Mouse (Mus musculus): Measurements from ENCODE around the gene Urb2. TPM values are rescaled to one million over a fixed set of nuclear protein-coding genes. Genes with fewer than 3 reads are reported as not detected.

The Urb2 gene
- 10 to 100 TPM; 14.1 to 14.3 TPM for total RNA-seq (2021)
- long read RNA-seq, experiment 1, partial matches to known transcripts: 2 of 2 reads
- long read RNA-seq, experiment 1, other reads (novel, unspliced or antisense): 0 of 2 reads
- long read RNA-seq, experiment 2, partial matches to known transcripts: 7 of 8 reads
- long read RNA-seq, experiment 2, other reads (novel, unspliced or antisense): 1 of 8 reads

DNA sequence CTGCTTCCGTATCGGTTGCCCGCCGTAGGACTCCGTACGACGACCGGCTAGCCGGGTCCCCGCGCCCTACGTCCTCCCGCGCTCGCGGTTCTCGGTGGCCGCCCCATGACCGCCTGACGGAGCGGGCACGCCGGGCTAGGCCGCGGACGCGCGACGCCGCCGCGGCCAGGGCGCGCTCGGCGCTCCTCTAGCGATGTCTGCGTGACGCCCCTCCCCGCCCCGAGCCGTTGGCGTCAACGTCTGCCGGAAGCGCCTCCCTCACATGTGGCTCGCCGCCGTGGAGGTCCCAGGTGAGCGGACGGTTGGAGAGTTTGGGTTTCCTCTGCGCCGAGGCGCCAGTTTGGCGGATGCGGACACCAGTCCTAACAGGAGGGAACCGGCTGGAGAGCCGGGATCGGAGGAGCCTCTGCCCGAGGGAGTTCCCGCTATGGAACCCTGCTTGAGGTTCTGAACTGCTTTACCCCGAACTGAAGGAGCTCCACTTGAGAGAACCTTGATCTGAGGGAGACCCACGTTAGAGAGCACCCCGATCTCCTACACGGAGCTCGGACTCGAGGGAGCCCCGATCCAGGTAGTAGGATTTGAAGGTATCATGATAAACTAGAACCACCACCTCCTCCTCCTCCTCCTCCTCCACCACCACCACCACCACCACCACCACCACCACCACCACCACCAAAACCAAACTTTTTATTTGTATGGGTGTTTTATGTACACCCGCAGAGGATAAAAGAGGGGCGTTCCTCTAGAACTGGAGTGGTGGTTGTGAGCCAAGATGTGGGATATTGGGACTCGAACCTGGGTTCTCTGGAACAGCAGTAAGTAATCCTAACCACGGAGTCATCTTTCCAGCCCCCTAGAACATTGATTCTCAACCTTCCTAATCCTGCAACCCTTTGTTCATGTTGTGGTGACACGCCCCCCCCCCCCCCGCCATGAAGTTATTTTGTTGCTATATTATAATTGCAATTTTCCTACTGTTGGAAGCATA, at the start of gene Urb2, which contains the start of gene Taf5l:
Urb2 (plus strand) TSS at position 272 of the 991 bp plus-strand sequence.
Taf5l (minus strand) TSS at position 161 of the 991 bp plus-strand sequence.
- DNase-seq (ENCODE audit: low spot score in 2 of 2): peak; percentile 81 to 84

DNA sequence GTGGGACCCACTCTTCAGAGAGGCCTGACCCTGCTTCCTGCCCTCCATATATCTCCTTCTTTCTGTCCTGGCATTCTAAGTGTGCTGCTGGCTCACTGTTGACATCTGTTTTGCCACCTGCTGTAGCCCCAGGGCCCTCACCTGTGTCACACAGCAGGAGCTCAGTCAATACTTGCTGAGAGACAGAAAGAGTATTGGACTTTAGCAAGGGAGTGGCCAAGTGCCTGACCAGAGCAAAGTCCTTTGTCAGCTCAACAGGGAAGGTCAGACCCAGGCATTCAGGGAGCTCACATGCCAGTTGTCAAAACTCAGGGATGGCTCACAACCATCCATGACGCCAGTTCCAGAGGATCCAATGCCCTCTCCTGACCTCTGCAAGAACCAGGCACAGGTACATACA, 47.8 kb upstream of the Urb2 start:
- no peak for DNase-seq (ENCODE audit: low spot score in 2 of 2)

GRCm38 (mm10) chr8:123977499-123977898, 43.8 kb upstream of the Urb2 start:
- no peak for DNase-seq (ENCODE audit: low spot score in 2 of 2)

DNA sequence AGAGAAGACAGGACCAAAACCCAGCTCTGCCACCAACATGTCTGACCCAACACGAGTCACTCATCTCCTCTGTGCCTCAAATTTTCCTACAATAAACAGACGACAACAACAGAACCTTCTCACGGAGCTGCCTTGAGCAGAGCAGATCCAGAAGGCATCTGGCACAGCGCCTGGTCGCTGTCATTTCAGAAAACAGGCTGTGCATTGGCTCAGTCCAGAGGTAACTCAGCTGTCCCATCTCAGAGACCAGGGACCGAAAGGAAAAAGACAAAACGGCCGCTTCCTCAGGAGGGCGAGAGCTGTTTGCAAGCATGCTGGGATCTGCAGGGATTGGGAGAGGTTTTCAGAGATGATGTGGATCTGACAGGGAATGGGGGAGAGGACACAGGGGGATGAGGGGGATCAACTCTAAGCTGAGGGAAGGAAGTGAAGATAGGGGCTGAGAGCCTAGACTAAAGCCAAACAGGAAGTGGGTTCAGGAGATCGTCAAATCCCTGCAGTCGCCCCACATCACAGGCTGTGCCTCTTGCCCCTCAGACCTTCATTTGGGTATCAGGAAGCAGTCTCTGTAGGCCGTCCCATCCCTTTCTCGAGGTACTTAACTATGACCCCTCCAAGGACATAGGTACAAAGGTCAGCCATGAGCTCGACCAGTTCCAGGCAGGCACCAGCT, 43.0 kb upstream of the Urb2 start:
- DNase-seq (ENCODE audit: low spot score in 2 of 2): no peak

GRCm38 (mm10) chr8:123978926-123979325, 42.4 kb upstream of the Urb2 start:
- no peak for DNase-seq (ENCODE audit: low spot score in 2 of 2)

GRCm38 (mm10) chr8:123980239-123980638, 41.1 kb upstream of the Urb2 start:
- no peak for DNase-seq (ENCODE audit: low spot score in 2 of 2)

GRCm38 (mm10) chr8:123981674-123982073, 39.6 kb upstream of the Urb2 start:
- DNase-seq (ENCODE audit: low spot score in 2 of 2): no peak

DNA sequence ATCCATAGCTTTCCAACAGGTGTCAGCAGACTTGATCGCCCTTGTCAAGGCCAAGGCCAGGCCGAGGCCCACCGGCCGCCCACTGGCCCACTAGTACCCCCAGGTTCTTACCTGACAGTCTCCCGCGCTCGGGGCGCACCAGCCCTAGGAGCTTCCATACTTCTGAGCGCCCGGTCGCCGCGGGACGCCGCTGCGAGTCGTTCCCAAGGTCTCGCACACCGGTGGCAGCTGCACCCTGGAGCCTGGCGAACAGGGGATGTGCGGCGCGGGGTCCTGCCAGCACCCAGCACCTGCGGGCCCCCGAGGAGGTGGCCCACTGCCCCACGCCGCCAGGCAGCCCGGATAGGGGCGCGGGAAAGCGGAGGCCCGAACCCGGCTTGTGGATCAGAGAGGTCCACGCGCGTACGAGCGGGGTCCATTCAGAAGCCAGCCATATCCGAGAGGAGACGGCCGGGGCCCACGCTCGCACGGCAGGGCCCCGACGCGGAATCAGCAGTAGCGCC, 39.0 kb upstream of the Urb2 start:
- DNase-seq (ENCODE audit: low spot score in 2 of 2): peak; percentile 17 to 26

- peak; percentile 79 to 81 for DNase-seq (ENCODE audit: low spot score in 2 of 2)
Measured at GRCm38 (mm10) chr8:123982826-123983400, 38.4 kb upstream of the Urb2 start, which contains the start of gene Abcb10. TSS of gene Abcb10 (minus strand) at chr8:123983122.

- no peak for DNase-seq (ENCODE audit: low spot score in 2 of 2)
Measured at GRCm38 (mm10) chr8:123988605-123989038, 32.7 kb upstream of the Urb2 start.

GRCm38 (mm10) chr8:123989128-123989527, 32.2 kb upstream of the Urb2 start:
- no peak for DNase-seq (ENCODE audit: low spot score in 2 of 2)

DNA sequence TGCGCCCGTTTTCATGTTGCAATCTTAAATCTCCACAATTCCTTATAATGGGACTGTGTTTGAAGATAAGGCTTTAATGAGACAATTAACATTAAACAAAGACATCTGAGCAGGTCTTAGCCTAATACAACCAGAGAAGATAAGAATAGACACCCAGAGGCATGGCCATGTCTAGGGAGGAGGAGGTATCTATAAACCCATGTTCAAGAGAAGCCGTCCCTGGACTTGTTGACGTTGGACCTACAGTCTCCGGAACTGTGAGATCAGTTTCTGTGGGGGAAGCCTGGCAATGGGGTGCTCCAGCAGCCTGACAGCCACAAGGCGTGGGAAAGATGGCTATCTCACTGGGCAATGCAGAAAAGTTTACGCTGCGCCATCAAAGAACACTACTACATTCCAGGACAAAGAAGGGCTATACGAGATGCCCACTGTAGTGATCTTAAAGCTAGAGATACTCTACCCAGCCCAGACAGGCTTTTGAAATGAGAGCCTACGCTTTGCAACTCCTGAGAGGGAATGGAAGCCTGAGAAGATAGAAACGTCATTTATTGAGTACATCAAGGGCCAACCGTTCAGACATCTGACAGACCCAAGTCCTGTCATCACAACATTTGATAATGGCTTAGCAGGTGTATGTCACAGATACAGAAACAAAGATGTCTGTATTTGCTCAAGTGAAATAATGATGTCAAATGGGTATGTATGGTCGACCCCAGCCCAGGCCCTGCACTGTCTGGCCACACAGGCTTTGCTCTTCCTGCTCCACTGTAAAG, 30.8 kb upstream of the Urb2 start:
- DNase-seq (ENCODE audit: low spot score in 2 of 2): no peak

- no peak for DNase-seq (ENCODE audit: low spot score in 2 of 2)
Measured at GRCm38 (mm10) chr8:123992587-123992986, 28.7 kb upstream of the Urb2 start.

- no peak for DNase-seq (ENCODE audit: low spot score in 2 of 2)
Measured at GRCm38 (mm10) chr8:123993597-123993996, 27.7 kb upstream of the Urb2 start.

- no peak for DNase-seq (ENCODE audit: low spot score in 2 of 2)
Measured at GRCm38 (mm10) chr8:123993997-123994396, 27.3 kb upstream of the Urb2 start.

DNA sequence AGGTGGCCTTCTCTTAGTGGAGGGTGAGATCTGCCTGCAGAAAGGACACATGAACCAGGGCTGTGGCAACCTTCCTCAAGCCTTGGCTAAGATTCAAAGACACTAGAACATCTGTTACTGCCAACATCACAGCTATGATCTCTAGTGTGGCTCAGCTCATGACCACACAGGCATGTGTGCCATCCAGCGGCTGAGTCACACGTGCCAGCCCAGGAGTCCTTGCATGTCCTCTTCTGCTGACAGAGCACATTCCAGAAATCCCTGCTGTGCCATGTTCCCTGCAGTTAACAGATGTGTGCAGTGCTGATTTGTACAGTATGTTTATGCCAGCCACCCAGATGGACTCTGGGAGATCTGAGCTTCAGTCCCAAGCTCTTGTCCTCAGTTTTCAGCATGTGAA, 21.7 kb upstream of the Urb2 start:
- no peak for DNase-seq (ENCODE audit: low spot score in 2 of 2)

- no peak for DNase-seq (ENCODE audit: low spot score in 2 of 2)
Measured at GRCm38 (mm10) chr8:124002546-124003108, 18.7 kb upstream of the Urb2 start.

DNA sequence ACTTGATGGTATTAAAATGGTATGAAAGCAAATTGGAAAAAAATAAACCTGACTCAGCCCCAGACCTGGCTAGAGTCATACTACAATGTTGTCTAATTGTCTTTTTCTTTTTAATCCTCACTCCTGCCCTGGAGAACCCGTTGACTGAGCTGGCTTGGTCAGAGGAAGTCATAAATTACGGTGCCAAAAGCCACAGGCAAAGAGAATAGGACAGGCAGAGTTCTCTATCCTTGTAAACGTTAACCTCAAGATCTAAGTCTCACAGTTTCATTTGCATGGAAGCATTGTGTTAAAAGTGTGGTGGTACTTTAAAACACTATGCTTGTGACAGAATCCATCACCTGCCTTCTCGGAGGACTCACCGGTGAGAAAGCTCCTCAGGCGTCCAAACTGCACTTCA, 13.5 kb upstream of the Urb2 start:
- DNase-seq (ENCODE audit: low spot score in 2 of 2): no peak

DNA sequence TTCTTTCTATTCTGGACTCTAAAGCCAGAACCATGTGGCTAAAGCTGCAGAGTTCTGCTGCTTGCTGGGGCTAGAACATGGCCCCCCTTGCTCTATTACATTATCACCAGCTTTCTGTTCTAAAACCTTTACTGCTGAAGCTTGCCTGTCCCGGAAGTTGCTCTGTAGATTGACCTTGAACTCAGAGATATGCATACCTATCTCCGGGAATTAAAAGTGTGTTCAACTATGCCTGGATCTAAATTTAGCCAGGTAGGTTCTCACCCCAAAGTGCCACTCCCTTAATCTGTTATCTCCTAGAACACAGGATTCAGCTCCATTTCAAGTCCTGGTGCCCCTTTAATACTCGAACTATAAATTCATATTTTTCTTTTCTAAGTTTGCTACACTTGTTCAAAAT, 9.7 kb upstream of the Urb2 start:
- DNase-seq (ENCODE audit: low spot score in 2 of 2): no peak

All from adrenal gland, postnatal 4 days (tissue).